Mouse (Mus musculus) lung, adult 2 months (tissue): ENCODE measurements around the gene Dhx15.

Experiments
- CTCF ChIP-seq: fragments of 200-500 bp; IDR thresholded peaks from 2 replicates; pipeline ENCODE4 v1.5.1; 2011; ENCODE audit warnings: mild to moderate bottlenecking, low read length, control low read depth; ENCODE audit not compliant: insufficient read depth
- POLR2A ChIP-seq: fragments of 200-500 bp; IDR thresholded peaks from 2 replicates; pipeline ENCODE4 v1.6.1; 2011; ENCODE audit warnings: low read depth, mild to moderate bottlenecking, control low read depth, low read length, borderline replicate concordance; ENCODE audit errors: extremely low read depth

GRCm38 (mm10) chr5:52138134-52138533 is 52.2 kb downstream of the Dhx15 start:
- TF ChIP-seq CTCF (no peak), POLR2A (no peak)
